Mouse (Mus musculus): ENCODE results near the gene Slc34a1.
A peak's percentile ranks its signal among the peaks of the same experiment; 100 is the strongest.

The Slc34a1 gene

GRCm38 (mm10) chr13:55398088-55398487 lies at the start of gene Slc34a1:
Gene Slc34a1, plus strand, starts transcription at chr13:55398187.
- no peak for DNase-seq (ENCODE audit: low spot score in 2 of 2)

GRCm38 (mm10) chr13:55361145-55361544 lies 36.8 kb upstream of the Slc34a1 start:
- no peak for DNase-seq (ENCODE audit: low spot score in 2 of 2)

GRCm38 (mm10) chr13:55361974-55362452 lies 36.0 kb upstream of the Slc34a1 start:
- no peak for DNase-seq (ENCODE audit: low spot score in 2 of 2)

- peak; percentile 99 for DNase-seq (ENCODE audit: low spot score in 2 of 2)
These were observed 35.4 kb upstream of the Slc34a1 start, which contains the start of gene Lman2 for GRCm38 (mm10) chr13:55362453-55363060. Gene Lman2, minus strand, starts transcription at chr13:55362783.

- no peak for DNase-seq (ENCODE audit: low spot score in 2 of 2)
These were observed 29.6 kb upstream of the Slc34a1 start for GRCm38 (mm10) chr13:55368401-55368800.

GRCm38 (mm10) chr13:55369531-55370114 lies 28.4 kb upstream of the Slc34a1 start, which contains the start of gene Rgs14:
Gene Rgs14, plus strand, starts transcription at chr13:55369732.
- peak; percentile 47 to 65 for DNase-seq (ENCODE audit: low spot score in 2 of 2)

- no peak for DNase-seq (ENCODE audit: low spot score in 2 of 2)
These were observed 27.8 kb upstream of the Slc34a1 start for GRCm38 (mm10) chr13:55370234-55370633.

- DNase-seq (ENCODE audit: low spot score in 2 of 2): no peak
These were observed 26.8 kb upstream of the Slc34a1 start for GRCm38 (mm10) chr13:55371007-55371681.

- DNase-seq (ENCODE audit: low spot score in 2 of 2): no peak
These were observed 26.2 kb upstream of the Slc34a1 start for GRCm38 (mm10) chr13:55371740-55372139.

- DNase-seq (ENCODE audit: low spot score in 2 of 2): no peak
These were observed 23.6 kb upstream of the Slc34a1 start for GRCm38 (mm10) chr13:55374206-55374924.

- no peak for DNase-seq (ENCODE audit: low spot score in 2 of 2)
These were observed 22.1 kb upstream of the Slc34a1 start for GRCm38 (mm10) chr13:55375877-55376276.

- DNase-seq (ENCODE audit: low spot score in 2 of 2): no peak
These were observed 18.9 kb upstream of the Slc34a1 start for GRCm38 (mm10) chr13:55378907-55379580.

- peak; percentile 83 to 88 for DNase-seq (ENCODE audit: low spot score in 2 of 2)
These were observed 16.2 kb upstream of the Slc34a1 start for GRCm38 (mm10) chr13:55381790-55382189.

GRCm38 (mm10) chr13:55390644-55391043 lies 7.3 kb upstream of the Slc34a1 start:
- DNase-seq (ENCODE audit: low spot score in 2 of 2): no peak

- no peak for DNase-seq (ENCODE audit: low spot score in 2 of 2)
These were observed 6.4 kb upstream of the Slc34a1 start for GRCm38 (mm10) chr13:55391626-55392029.

GRCm38 (mm10) chr13:55392933-55393332 lies 5.1 kb upstream of the Slc34a1 start:
- DNase-seq (ENCODE audit: low spot score in 2 of 2): no peak

GRCm38 (mm10) chr13:55399300-55400038 lies 1.5 kb downstream of the Slc34a1 start:
- DNase-seq (ENCODE audit: low spot score in 2 of 2): no peak

- DNase-seq (ENCODE audit: low spot score in 2 of 2): no peak
These were observed 2.0 kb downstream of the Slc34a1 start for GRCm38 (mm10) chr13:55400039-55400346.

- no peak for DNase-seq (ENCODE audit: low spot score in 2 of 2)
These were observed 5.3 kb downstream of the Slc34a1 start for GRCm38 (mm10) chr13:55403266-55403665.

- peak; percentile 47 to 73 for DNase-seq (ENCODE audit: low spot score in 2 of 2)
These were observed 6.2 kb downstream of the Slc34a1 start for GRCm38 (mm10) chr13:55403935-55404852.
